Mouse (Mus musculus): ENCODE measurements at regions not wholly inside any gene's neighbourhood (a gene's known extent, or its start where the extent isn't known, plus 50 kb on each side); places are given as distances from the start of the nearest gene placed in this dataset.

DNA sequence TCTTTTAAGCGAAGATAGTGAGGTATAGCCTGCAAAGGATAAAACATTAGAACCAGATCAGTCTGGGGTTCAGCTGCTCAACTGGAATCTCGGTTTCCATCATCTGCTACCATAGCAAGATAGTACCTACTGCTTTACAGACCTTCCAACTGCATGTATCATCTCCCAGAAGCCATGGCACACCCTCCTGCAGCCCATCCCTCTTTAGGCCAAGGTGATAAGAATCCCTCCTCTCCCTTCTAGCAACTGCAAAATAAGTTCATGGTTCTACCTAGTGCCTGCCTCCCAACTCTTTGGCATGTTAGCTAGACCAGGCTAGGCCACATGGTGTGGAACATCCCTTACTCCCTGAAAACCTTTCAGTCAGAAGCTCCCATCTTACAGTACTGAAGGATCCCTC, 52.4 kb upstream of the Picalm start:
- TF ChIP-seq CTCF (IDR thresholded peaks at IDR 0.05 in 2 of 3, conservative IDR thresholded peaks at IDR 0.05 in 1 of 3; ENCODE audit: control insufficient read depth in 1 of 3, insufficient read depth in 1 of 3, low read depth in 2 of 3, low read length in 3 of 3, poor library complexity in 1 of 3, severe bottlenecking in 1 of 3) (no peak), HCFC1 (IDR thresholded peaks at IDR 0.05; ENCODE audit: low read depth, low read length) (no peak), POLR2AphosphoS5 (IDR thresholded peaks at IDR 0.05; ENCODE audit: borderline replicate concordance, low read depth, low read length) (no peak), ZC3H11A (IDR thresholded peaks at IDR 0.05; ENCODE audit: low read depth, low read length) (no peak)

Measured in MEL (cell line).